ENCODE assay signal across 25 mouse cellular contexts in genomic region chr5:38827310-38827709, GRCm38 (mm10). TPM values are rescaled to one million over a fixed set of nuclear protein-coding genes. Genes with fewer than 3 reads are reported as not detected.
DNase-seq lines count a peak whose midpoint lies in the region; ATAC-seq and TF ChIP-seq lines count a peak whose summit lies in the region.
"Had no signal": no experiment of that assay in that cellular context is flagged by ENCODE, and none has a peak within 500 bp of the region (broad histone marks: within the 10 kb centered on the region; RNA-seq: fewer than 3 reads in every experiment).

No protein-coding gene starts in this region.

- no peak for TF ChIP-seq CTCF in kidney, adult 2 months (conservative IDR thresholded peaks at IDR 0.05; ENCODE audit: insufficient read depth, insufficient read length, low read depth, low read length)

- peak; percentile 78 for ATAC-seq in frontal cortex, adult (ENCODE audit: low TSS enrichment)
- ATAC-seq: activated CD4-positive, CD25-positive, alpha-beta regulatory T cell, adult 4 months; CD4-positive, CD25-positive, alpha-beta regulatory T cell, adult 4 months; Patski had no signal

- H3K27me3 ChIP-seq in kidney, adult 2 months (replicated peaks; ENCODE audit: control insufficient read depth, insufficient read depth, low read length) = no peaks in the 10 kb centered on the region
- H3K27me3 ChIP-seq: CH12.LX, Patski had no signal

- H3K27ac ChIP-seq in kidney, adult 2 months (ENCODE audit: insufficient read depth, low read depth, low read length) = no peak overlapping the region

- no peaks in the 10 kb centered on the region for H3K36me3 ChIP-seq in kidney, adult 2 months (ENCODE audit: control insufficient read depth, insufficient read depth, low read length)
- H3K36me3 ChIP-seq: G1E had no signal

- no peak overlapping the region for H3K4me3 ChIP-seq in kidney, adult 2 months (ENCODE audit: insufficient read depth, low read depth, low read length)

- DNase-seq in frontal cortex, postnatal 10 days (ENCODE audit: low spot score in 2 of 2) = no peak
- peak; percentile 70 for DNase-seq in heart, adult 11 months
- DNase-seq in heart, adult 18-20 months = no peak
- peak; percentile 38 for DNase-seq in brain, adult 2 months (ENCODE audit: low read depth, low spot score)
- DNase-seq in kidney, adult 2 months = no peak
- DNase-seq: adrenal gland, adult 2 months; adrenal gland, adult 8-10 months; adrenal gland, postnatal 10 days; adrenal gland, postnatal 14 days; adrenal gland, postnatal 25 days; adrenal gland, postnatal 36 days; B cell, adult 2 months; cerebellum, adult 11 months; cerebellum, adult 11-12 months; cerebellum, adult 18-20 months had no signal

- WGBS in kidney, adult 2 months = 64% methylated on average over 6 of the region's 6 CpGs

- TF ChIP-seq POLR2A in kidney, adult 2 months (IDR thresholded peaks at IDR 0.05; ENCODE audit: low read depth, low read length) = no peak

- no peaks in the 10 kb centered on the region for H3K4me1 ChIP-seq in kidney, adult 2 months (ENCODE audit: control insufficient read depth, insufficient read depth, low read length)

RNA-seq across cellular contexts. Expression of gene Clnk, which starts 49.3 kb away (rescaled TPM):
- not detected for total RNA-seq in heart, adult 18-20 months (2021)
- polyA plus RNA-seq in kidney, adult 2 months (2012; rRNA removed) = 0.61 and 0.70 TPM in 2 replicates
- total RNA-seq: adrenal gland, adult 2 months; adrenal gland, postnatal 14 days; adrenal gland, postnatal 25 days; adrenal gland, postnatal 36 days; adrenal gland, postnatal 4 days; CH12.LX; G1E; MEL had no signal
- polyA plus RNA-seq: activated CD4-positive, CD25-positive, alpha-beta regulatory T cell, adult 4 months; adrenal gland, adult 2 months; C2C12; CD4-positive, CD25-positive, alpha-beta regulatory T cell, adult 4 months; cerebellum, adult 2 months; G1E; Patski had no signal

Comparison
In these comparisons a context has a peak if more than half of its experiments do, and no peak if none do; other contexts are left out.
1. DNase-seq: peak in heart, adult 11 months (single experiment) and brain, adult 2 months (single experiment); none in frontal cortex, postnatal 10 days (0 of 2), heart, adult 18-20 months (0 of 2) and kidney, adult 2 months (single experiment).